Mouse (Mus musculus) liver, postnatal 0 days (tissue): Measurements from ENCODE around the gene Kif5c.

Source experiments
- CTCF ChIP-seq: sonication (generic); IDR thresholded peaks from 2 replicates; pipeline ENCODE4 v1.5.1; 2016; ENCODE audit warnings: antibody characterized with exemption, low read depth
- EP300 ChIP-seq: IDR thresholded peaks from 2 replicates; pipeline ENCODE4 v1.6.1; 2016; ENCODE audit warnings: antibody characterized with exemption, low read depth, mild to moderate bottlenecking

GRCm38 (mm10) chr2:49818126-49818525 lies 199.0 kb downstream of the Kif5c start:
- no peak for TF ChIP-seq CTCF
- TF ChIP-seq EP300 = no peak
